Mouse (Mus musculus) layer of hippocampus, adult 11-12 months (tissue): ENCODE data around the gene Slc20a1.

ENCODE experiments used
- DNase-seq: peaks from one replicate; pipeline ENCODE4 v3.0.0; 2022; ENCODE audit warnings: low spot score

Gene Slc20a1

GRCm38 (mm10) chr2:129227011-129227529 lies 28.5 kb downstream of the Slc20a1 start:
- no peak for DNase-seq

- DNase-seq: no peak
Measured at GRCm38 (mm10) chr2:129227709-129228108, 29.1 kb downstream of the Slc20a1 start.

DNA sequence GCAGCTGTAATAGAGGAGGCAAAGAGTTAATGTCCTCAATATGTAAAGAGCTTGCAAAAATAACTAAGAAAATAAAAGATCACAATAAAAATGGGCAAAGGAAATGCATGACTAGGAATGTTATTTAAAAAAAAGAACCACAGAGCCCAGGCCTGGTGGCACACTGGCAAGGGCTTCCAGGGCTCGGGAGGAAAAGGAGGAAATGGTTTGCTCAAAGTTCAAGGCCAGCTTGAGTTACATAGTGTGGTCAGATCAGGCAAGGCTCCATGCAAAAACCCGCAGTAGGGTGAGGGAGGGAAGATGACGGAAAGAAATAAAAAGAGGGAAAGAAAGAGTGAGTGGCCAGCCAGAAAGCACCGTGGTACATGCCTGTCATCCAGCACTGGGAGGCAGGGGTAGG lies 30.0 kb downstream of the Slc20a1 start:
- DNase-seq: no peak

- DNase-seq: no peak
Measured at GRCm38 (mm10) chr2:129229316-129229715, 30.8 kb downstream of the Slc20a1 start.

- peak; percentile 86 for DNase-seq
Measured at GRCm38 (mm10) chr2:129232023-129232422, 33.5 kb downstream of the Slc20a1 start.

GRCm38 (mm10) chr2:129232484-129232883 lies 33.9 kb downstream of the Slc20a1 start:
- DNase-seq: no peak

DNA sequence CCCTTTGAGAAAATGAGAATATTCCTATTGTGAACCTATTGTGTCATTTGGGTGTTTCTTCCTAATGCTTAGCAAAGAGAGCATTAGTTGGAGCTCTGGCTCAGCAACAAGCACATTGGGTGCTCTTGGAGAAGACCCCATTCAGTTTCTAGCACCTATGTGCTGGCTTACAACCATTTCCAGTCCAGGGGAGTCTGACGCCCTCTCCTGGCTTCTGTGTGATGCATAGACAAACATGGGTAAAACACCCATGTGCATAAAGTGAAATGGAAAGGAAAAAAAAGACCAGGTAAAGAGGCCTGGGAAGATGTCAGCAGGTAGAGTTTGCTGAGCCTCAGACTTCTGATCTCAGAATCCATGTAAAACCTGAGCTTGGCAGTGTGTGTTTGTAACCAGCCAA lies 34.7 kb downstream of the Slc20a1 start:
- DNase-seq: no peak

GRCm38 (mm10) chr2:129233803-129234477 lies 35.4 kb downstream of the Slc20a1 start:
- no peak for DNase-seq

DNA sequence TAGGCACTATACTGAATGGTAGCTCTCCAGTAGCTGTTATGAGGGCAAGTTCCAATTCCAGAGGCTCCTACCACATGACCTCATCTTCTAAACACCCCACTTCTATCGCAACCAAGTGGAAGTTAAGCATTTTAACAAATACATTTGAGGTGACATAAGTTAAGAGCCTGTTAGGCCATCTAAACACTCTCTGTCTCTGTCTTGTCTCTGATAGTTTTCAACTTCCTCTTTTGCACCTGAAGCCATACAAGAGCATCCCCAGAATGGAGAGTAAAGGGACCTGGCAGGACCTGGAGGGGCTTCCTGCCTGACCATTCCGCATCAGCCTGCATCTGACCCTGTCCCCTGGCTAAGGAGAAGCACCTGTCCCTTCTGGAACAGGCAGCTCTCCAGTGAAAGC lies 36.2 kb downstream of the Slc20a1 start:
- DNase-seq: no peak

- no peak for DNase-seq
Measured at GRCm38 (mm10) chr2:129236526-129236925, 38.0 kb downstream of the Slc20a1 start.

DNA sequence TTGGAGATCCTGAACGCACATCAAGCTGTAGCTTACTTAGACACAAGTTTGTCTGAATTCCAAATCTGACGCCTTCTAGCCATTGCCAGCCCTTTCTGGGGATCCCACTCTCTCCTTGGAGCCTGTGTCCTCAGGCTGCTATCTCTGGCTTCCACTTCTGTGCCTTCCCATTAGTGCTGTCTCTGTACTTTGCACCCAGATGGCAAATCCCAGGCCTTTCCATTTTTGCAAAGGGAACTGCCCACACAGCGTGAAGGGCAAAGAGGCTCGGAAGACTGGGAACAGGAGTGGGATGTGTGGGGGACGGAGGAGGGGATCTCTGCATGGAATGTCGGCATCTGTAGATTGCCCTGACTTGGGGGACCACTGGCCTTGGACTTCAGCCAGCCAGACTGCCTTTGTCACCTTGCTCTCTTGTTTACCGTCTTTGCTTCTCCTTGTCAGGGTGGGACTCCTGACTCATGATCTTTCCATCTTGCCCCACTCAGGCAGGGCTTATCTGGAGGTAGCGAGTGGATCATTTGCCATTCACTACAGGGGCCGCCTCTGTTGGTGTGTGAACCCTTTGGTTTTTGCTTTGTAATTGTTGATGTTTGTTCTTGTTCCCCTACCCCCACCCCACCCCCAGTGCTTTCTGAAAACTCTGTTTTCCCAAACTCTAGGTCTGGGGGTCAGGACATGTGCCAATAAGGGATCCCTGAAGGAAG lies 42.3 kb downstream of the Slc20a1 start:
- peak; percentile 16 for DNase-seq

DNA sequence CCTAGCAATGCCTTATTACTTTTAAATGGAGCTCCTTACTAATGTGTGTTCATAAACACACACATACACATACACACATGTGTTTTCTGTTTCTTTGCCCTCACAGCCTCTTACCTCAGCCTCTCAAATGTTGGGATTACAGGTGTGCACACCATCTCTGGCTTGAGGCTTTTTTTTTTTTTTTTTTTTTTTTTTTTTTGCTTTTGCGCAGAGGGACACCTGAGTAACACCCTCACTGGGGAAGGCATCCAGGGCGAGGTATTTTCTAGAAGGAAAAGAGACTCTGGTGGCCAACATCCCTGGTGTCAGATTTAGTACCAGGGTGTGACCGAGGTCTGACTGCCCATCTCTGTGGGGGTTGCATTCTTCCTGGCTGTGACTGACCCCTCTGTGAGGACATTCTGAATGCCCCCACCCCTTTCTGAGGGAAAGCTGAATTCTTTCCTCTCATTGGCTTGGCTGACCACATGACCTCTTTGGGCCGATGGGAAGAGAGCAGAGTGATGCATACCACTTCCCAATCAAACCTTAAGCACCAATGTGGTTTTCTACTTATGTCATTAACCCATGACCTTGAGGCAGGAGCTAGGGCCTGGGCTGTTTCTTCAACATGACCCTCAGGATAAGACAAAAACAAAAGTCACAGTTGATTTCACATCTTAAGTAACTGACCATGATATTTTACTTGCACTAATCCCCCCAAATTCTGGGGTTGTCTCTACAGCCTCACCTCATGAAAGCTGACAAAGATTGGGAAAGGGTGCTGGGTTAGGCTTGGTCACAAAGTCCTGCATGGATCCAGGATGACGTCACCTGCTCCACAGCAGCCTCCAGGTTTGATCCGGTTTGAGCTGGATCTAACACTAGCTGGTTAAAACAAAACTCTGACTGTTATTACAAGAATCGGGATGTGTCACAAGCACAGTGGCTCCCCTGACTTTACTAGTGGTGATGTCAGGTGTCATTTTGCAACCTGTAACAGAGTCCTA lies 43.6 kb downstream of the Slc20a1 start:
- no peak for DNase-seq

DNA sequence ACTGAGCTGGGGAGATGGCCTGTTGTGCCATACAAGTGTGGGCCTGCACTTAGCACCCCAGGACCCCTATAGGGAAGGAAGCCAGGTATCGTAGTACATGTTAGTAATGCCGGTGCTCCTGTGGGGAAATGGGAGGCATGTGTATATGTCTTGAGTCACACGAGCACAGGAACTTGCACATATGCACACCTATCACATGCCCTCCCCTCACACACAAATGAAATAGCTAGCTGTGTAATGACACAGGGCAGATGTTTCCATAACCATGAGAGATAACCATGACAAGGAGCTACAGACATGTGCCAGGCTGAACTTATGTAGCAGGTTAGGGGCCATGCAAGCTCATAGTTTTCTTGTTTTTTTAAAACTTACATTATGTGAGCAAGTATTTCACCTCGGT lies 44.4 kb downstream of the Slc20a1 start:
- no peak for DNase-seq

- DNase-seq: peak; percentile 24
Measured at GRCm38 (mm10) chr2:129243786-129244185, 45.2 kb downstream of the Slc20a1 start.

DNA sequence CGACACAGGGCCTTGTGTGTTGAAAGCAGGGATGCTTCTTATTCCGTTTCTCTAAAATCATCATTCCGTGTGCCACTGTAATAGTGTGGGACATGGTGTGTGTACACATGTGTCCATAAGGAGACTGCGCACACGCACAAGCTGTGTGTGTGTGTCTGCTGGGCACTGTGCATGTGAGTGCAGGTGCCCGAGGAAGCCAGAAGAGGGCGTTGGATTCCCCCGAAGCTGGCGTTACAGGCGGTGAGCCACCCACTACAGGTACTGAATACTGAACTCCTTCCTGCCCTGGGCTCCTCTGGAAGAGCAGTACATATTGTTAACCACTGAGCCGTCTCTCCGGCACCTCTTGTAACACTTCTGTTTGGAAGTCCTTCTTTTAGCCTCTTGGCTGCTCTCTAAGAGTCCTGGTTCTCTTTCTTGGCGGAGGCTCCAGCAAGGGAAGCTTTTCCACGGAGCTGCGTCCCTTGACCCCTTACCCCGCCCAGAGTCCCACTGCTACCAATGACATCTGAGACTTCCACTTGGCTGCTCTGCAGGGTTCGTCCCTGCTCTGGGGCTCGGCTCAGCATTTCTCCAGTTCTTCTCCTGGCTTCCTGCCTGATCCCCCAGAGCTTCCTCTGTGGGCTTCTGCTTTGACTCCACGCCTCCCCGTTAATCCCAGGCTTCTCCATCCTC lies 46.0 kb downstream of the Slc20a1 start:
- DNase-seq: no peak

GRCm38 (mm10) chr2:129245618-129246017 lies 47.1 kb downstream of the Slc20a1 start:
- no peak for DNase-seq

GRCm38 (mm10) chr2:129246436-129246835 lies 47.9 kb downstream of the Slc20a1 start:
- no peak for DNase-seq

DNA sequence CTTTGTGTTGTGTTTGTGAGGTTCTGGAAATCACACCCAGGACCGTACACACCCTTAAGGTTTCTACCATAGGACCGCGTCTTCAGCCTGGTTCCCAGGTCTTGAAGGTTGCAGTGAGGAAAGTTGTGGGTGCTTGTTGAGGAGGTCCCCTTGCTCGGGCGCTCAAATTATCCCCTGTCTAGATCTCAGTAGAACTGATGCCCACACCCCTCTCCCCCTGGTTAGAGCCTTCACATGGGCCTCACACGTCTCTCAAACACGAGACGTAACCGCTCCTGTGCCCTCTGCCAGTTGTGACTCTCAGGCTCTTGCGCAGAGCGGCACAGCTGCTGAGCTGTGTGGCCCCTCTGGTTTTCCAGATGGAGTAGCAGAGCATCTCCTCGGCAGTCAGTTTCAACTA lies 48.4 kb downstream of the Slc20a1 start:
- DNase-seq: no peak

- no peak for DNase-seq
Measured at GRCm38 (mm10) chr2:129247707-129248121, 49.1 kb downstream of the Slc20a1 start.

DNA sequence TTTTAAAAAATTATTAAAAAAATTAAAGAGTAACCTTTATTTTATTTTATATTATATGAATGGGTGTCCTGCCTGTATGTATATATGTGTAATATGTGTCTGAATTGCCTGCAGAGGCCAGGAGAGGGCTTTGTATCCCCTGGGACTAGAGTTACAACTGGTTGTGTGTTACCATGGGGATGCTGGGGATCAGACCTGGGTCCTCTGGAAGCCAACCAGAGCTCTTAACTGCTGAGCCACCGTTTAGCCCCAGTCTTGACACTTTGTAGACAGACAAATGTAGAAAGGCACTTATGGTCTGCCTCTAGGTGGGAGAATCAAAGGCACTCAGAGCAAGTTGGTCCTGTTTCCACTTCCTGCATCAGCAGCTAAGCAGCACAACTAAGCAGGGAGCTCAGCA lies 50.8 kb downstream of the Slc20a1 start:
- no peak for DNase-seq

DNA sequence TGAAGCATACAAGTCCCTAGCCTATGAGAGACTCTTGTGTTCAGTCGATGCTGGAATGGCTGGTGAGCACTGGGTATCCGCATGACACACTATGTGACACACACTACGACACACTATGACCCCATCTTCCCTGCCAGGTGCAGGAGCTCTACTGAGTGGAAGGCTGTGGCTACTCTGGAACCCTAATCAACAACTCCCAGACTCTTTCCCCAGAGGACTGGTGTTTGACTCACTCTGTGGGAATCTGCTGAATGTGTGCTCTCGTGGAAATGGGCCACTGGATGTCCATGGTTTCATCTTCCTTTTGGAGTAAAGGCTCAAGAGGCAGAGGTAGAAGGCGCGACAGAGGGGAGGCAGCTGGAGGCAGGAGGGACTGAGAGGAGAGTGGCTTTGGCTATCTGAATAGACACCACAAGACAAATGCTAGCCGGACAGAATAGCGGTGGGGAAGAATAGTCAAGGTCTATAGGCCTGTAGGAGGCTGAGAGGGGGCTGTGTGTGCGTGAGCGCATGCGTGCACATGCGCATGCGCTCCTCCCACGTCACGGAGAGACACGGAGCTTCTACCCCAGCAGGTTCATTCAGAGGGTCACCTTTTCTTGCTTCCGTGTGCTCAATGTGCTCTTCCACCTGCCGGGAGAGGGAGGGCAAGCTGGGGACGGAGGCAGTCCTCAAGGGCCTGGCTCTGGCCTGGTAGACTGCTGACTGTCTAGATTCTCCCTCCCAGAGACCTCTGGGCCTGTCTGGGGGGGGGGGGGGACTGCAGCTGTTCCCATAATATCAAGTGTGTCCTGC lies 54.5 kb downstream of the Slc20a1 start:
- no peak for DNase-seq
